Mouse (Mus musculus) hindlimb bud, embryonic 11.5 days (tissue): ENCODE data around the gene 5730522E02Rik.

Source experiments
- DNase-seq: peaks from one replicate; pipeline ENCODE4 v3.0.0-alpha.2; 2012; ENCODE audit warnings: low read depth, low spot score; ENCODE audit errors: extremely low spot score

The 5730522E02Rik gene

GRCm38 (mm10) chr11:25853032-25853431, 357.5 kb downstream of the 5730522E02Rik start:
- DNase-seq: no peak

- no peak for DNase-seq
Measured at GRCm38 (mm10) chr11:25848824-25849644, 361.5 kb downstream of the 5730522E02Rik start.

- no peak for DNase-seq
Measured at GRCm38 (mm10) chr11:25838451-25838850, 372.1 kb downstream of the 5730522E02Rik start.

GRCm38 (mm10) chr11:25819789-25820188, 390.8 kb downstream of the 5730522E02Rik start:
- no peak for DNase-seq

GRCm38 (mm10) chr11:25813446-25813845, 397.1 kb downstream of the 5730522E02Rik start:
- no peak for DNase-seq

- no peak for DNase-seq
Measured at GRCm38 (mm10) chr11:25787691-25788090, 422.9 kb downstream of the 5730522E02Rik start.

- no peak for DNase-seq
Measured at GRCm38 (mm10) chr11:25772231-25772630, 438.3 kb downstream of the 5730522E02Rik start.

GRCm38 (mm10) chr11:25770991-25771568, 439.5 kb downstream of the 5730522E02Rik start:
- no peak for DNase-seq

- no peak for DNase-seq
Measured at GRCm38 (mm10) chr11:25767584-25768333, 442.8 kb downstream of the 5730522E02Rik start.

GRCm38 (mm10) chr11:25753156-25753899, 457.2 kb downstream of the 5730522E02Rik start:
- no peak for DNase-seq

GRCm38 (mm10) chr11:25752418-25752817, 458.1 kb downstream of the 5730522E02Rik start:
- no peak for DNase-seq

- DNase-seq: no peak
Measured at GRCm38 (mm10) chr11:25747098-25747862, 463.3 kb downstream of the 5730522E02Rik start.

GRCm38 (mm10) chr11:25743664-25744063, 466.9 kb downstream of the 5730522E02Rik start:
- no peak for DNase-seq

GRCm38 (mm10) chr11:25737255-25737654, 473.3 kb downstream of the 5730522E02Rik start:
- no peak for DNase-seq

GRCm38 (mm10) chr11:25729476-25729875, 481.1 kb downstream of the 5730522E02Rik start:
- DNase-seq: no peak

- no peak for DNase-seq
Measured at GRCm38 (mm10) chr11:25715447-25716321, 494.9 kb downstream of the 5730522E02Rik start.

GRCm38 (mm10) chr11:25710559-25710958, 500.0 kb downstream of the 5730522E02Rik start:
- DNase-seq: no peak

- DNase-seq: no peak
Measured at GRCm38 (mm10) chr11:25709892-25710291, 500.7 kb downstream of the 5730522E02Rik start.
